Mouse (Mus musculus) stomach, embryonic 15.5 days (tissue): ENCODE data around the gene Olfr370. TPM values are rescaled to one million over a fixed set of nuclear protein-coding genes. Genes with fewer than 3 reads are reported as not detected.
"Not testable (repeated sequence)": the region's sequence is repeated elsewhere in the genome, so short reads cannot be mapped to it uniquely, and the experiment has no call there.

Source experiments
- ATAC-seq: fragments of 200-750 bp; cut with Nextera tagmentation; 2 replicates; pipeline ENCODE4 v1.8.0; 2017; ENCODE audit warnings: low read depth, moderate number of reproducible peaks, moderate TSS enrichment; ENCODE audit not compliant: insufficient read depth, low FRiP score
- H3K27ac ChIP-seq: fragments of 300-500 bp; sonication (generic); 2 replicates; pipeline ENCODE4 v1.5.1; 2015; ENCODE audit warnings: mild to moderate bottlenecking, inconsistent platforms
- H3K27me3 ChIP-seq: fragments of 300-500 bp; sonication (generic); replicated peaks from 2 replicates; pipeline ENCODE4 v1.6.1; 2015; ENCODE audit warnings: inconsistent platforms
- H3K36me3 ChIP-seq: fragments of 300-500 bp; sonication (generic); 2 replicates; pipeline ENCODE4 v1.6.1; 2015; ENCODE audit warnings: inconsistent platforms
- H3K4me1 ChIP-seq: fragments of 300-500 bp; sonication (generic); 2 replicates; pipeline ENCODE4 v1.6.1; 2015; ENCODE audit warnings: inconsistent platforms
- H3K4me2 ChIP-seq: fragments of 300-500 bp; sonication (generic); 2 replicates; pipeline ENCODE4 v1.6.1; 2015; ENCODE audit warnings: mild to moderate bottlenecking, inconsistent platforms
- H3K4me3 ChIP-seq: fragments of 300-500 bp; sonication (generic); replicated peaks from 2 replicates; pipeline ENCODE4 v1.5.1; 2015; ENCODE audit warnings: inconsistent platforms
- H3K9ac ChIP-seq: fragments of 300-500 bp; sonication (generic); 2 replicates; pipeline ENCODE4 v1.6.1; 2015; ENCODE audit warnings: inconsistent platforms
- H3K9me3 ChIP-seq: fragments of 300-500 bp; sonication (generic); 2 replicates; pipeline ENCODE4 v1.6.1; 2016; ENCODE audit warnings: inconsistent platforms
- WGBS: fragments of 180-500 bp; shearing (Covaris S2); methylation state at CpG from one replicate; pipeline ENCODE4 v1.1.7; 2015; 5-methylcytosine and 5-hydroxymethylcytosine counted together
- polyA plus RNA-seq: library from polyadenylated mRNA; unstranded; fragments of >200 nt; fragmentation: Nextera tagmentation; extraction: Ambion mirVana; gene quantifications from 2 replicates; pipeline ENCODE4 v1.2.1, GENCODE M21; 2015

Gene Olfr370
- polyA plus RNA-seq, 1 experiment from 2014 or later = not detected

- Histone ChIP-seq H3K27ac (no peak overlapping the region), H3K9me3 (no peaks in the 10 kb centered on the region), H3K27me3 (no peaks in the 10 kb centered on the region), H3K4me3 (no peak overlapping the region), H3K36me3 (peaks cover 31% of the 10 kb centered on the region), H3K9ac (no peak overlapping the region), H3K4me1 (peaks cover 12% of the 10 kb centered on the region), H3K4me2 (no peak overlapping the region)
- no peak for ATAC-seq
- 79% methylated on average over 5 of the region's 5 CpGs for WGBS
Observed at GRCm38 (mm10) chr8:83568755-83569154, 33.2 kb downstream of the Olfr370 start.

- Histone ChIP-seq H3K27me3 (no peaks in the 10 kb centered on the region), H3K4me3 (no peak overlapping the region), H3K9ac (no peak overlapping the region), H3K27ac (no peak overlapping the region), H3K4me2 (no peak overlapping the region), H3K9me3 (no peaks in the 10 kb centered on the region), H3K36me3 (peaks cover 31% of the 10 kb centered on the region), H3K4me1 (peaks cover 12% of the 10 kb centered on the region)
- WGBS = 75% methylated on average over 4 of the region's 4 CpGs
- no peak for ATAC-seq
Observed at GRCm38 (mm10) chr8:83569165-83569564, 33.6 kb downstream of the Olfr370 start.

GRCm38 (mm10) chr8:83570272-83571000 lies 34.9 kb downstream of the Olfr370 start:
- peaks cover 31% of the 10 kb centered on the region for H3K36me3 ChIP-seq
- no peak overlapping the region for H3K4me3 ChIP-seq
- peaks cover 16% of the 10 kb centered on the region for H3K4me1 ChIP-seq
- H3K9ac ChIP-seq = no peak overlapping the region
- H3K9me3 ChIP-seq = no peaks in the 10 kb centered on the region
- no peak for ATAC-seq
- no peak overlapping the region for H3K4me2 ChIP-seq
- no peaks in the 10 kb centered on the region for H3K27me3 ChIP-seq
- no peak overlapping the region for H3K27ac ChIP-seq
- WGBS = 80% methylated on average over 15 of the region's 15 CpGs

GRCm38 (mm10) chr8:83571001-83571340 lies 35.4 kb downstream of the Olfr370 start:
- not testable (repeated sequence) for H3K4me3 ChIP-seq, ATAC-seq, H3K27ac ChIP-seq, H3K9me3 ChIP-seq, H3K9ac ChIP-seq, H3K27me3 ChIP-seq, H3K4me2 ChIP-seq
- Histone ChIP-seq H3K4me1 (peaks cover 21% of the 10 kb centered on the region), H3K36me3 (peaks cover 31% of the 10 kb centered on the region)
- 88% methylated on average over 6 of the region's 7 CpGs for WGBS

GRCm38 (mm10) chr8:83571791-83572190 lies 36.2 kb downstream of the Olfr370 start:
- H3K9ac ChIP-seq = no peak overlapping the region
- no peaks in the 10 kb centered on the region for H3K9me3 ChIP-seq
- no peak for ATAC-seq
- peaks cover 31% of the 10 kb centered on the region for H3K36me3 ChIP-seq
- 91% methylated on average over 10 of the region's 10 CpGs for WGBS
- H3K4me3 ChIP-seq = no peak overlapping the region
- H3K27ac ChIP-seq = no peak overlapping the region
- H3K27me3 ChIP-seq = no peaks in the 10 kb centered on the region
- H3K4me1 ChIP-seq = peaks cover 27% of the 10 kb centered on the region
- no peak overlapping the region for H3K4me2 ChIP-seq

- H3K4me2 ChIP-seq = no peak overlapping the region
- no peaks in the 10 kb centered on the region for H3K9me3 ChIP-seq
- 83% methylated on average over 5 of the region's 5 CpGs for WGBS
- peaks cover 32% of the 10 kb centered on the region for H3K4me1 ChIP-seq
- H3K4me3 ChIP-seq = no peak overlapping the region
- H3K27ac ChIP-seq = no peak overlapping the region
- H3K36me3 ChIP-seq = peaks cover 31% of the 10 kb centered on the region
- H3K27me3 ChIP-seq = no peaks in the 10 kb centered on the region
- ATAC-seq = no peak
- no peak overlapping the region for H3K9ac ChIP-seq
Observed at GRCm38 (mm10) chr8:83572246-83572812, 36.7 kb downstream of the Olfr370 start.

- no peak overlapping the region for H3K4me3 ChIP-seq
- no peak overlapping the region for H3K27ac ChIP-seq
- H3K36me3 ChIP-seq = peaks cover 31% of the 10 kb centered on the region
- 77% methylated on average over 18 of the region's 18 CpGs for WGBS
- no peak for ATAC-seq
- no peaks in the 10 kb centered on the region for H3K27me3 ChIP-seq
- H3K4me1 ChIP-seq = peaks cover 30% of the 10 kb centered on the region; the same call in 1 of the 2 replicates
- H3K9me3 ChIP-seq = no peaks in the 10 kb centered on the region
- no peak overlapping the region for H3K4me2 ChIP-seq
- H3K9ac ChIP-seq = no peak overlapping the region
Observed at GRCm38 (mm10) chr8:83573140-83573875, 37.7 kb downstream of the Olfr370 start.

- Histone ChIP-seq H3K4me3 (no peak overlapping the region), H3K9ac (no peak overlapping the region), H3K27me3 (no peaks in the 10 kb centered on the region), H3K27ac (no peak overlapping the region), H3K36me3 (peaks cover 31% of the 10 kb centered on the region), H3K4me1 (peaks cover 38% of the 10 kb centered on the region), H3K9me3 (no peaks in the 10 kb centered on the region), H3K4me2 (no peak overlapping the region)
- WGBS = 81% methylated on average over 15 of the region's 15 CpGs
- no peak for ATAC-seq
Observed at GRCm38 (mm10) chr8:83574631-83575315, 39.2 kb downstream of the Olfr370 start.

- Histone ChIP-seq H3K27ac (0 out of 2 replicates have a peak overlapping the region, but pooled peaks have one; percentile 14), H3K36me3 (peaks cover 22% of the 10 kb centered on the region), H3K9me3 (no peaks in the 10 kb centered on the region), H3K4me3 (no peak overlapping the region), H3K4me2 (no peak overlapping the region; the same call in 1 of the 2 replicates), H3K27me3 (no peaks in the 10 kb centered on the region), H3K4me1 (peaks cover 38% of the 10 kb centered on the region), H3K9ac (no peak overlapping the region)
- WGBS = 68% methylated on average over 17 of the region's 17 CpGs
- ATAC-seq = no peak
Observed at GRCm38 (mm10) chr8:83575561-83576515, 40.3 kb downstream of the Olfr370 start.

GRCm38 (mm10) chr8:83576516-83576895 lies 40.9 kb downstream of the Olfr370 start:
- no peak for ATAC-seq
- Histone ChIP-seq H3K4me1 (peaks cover 38% of the 10 kb centered on the region), H3K9ac (no peak overlapping the region), H3K9me3 (no peaks in the 10 kb centered on the region), H3K27ac (0 out of 2 replicates have a peak overlapping the region, but pooled peaks have one; percentile 16), H3K36me3 (peaks cover 19% of the 10 kb centered on the region), H3K4me3 (no peak overlapping the region), H3K27me3 (no peaks in the 10 kb centered on the region), H3K4me2 (no peak overlapping the region)
- WGBS = 52% methylated on average over 3 of the region's 4 CpGs

GRCm38 (mm10) chr8:83576921-83577320 lies 41.3 kb downstream of the Olfr370 start:
- WGBS = 66% methylated on average over 4 of the region's 4 CpGs
- H3K4me2 ChIP-seq = no peak overlapping the region
- H3K4me1 ChIP-seq = peaks cover 38% of the 10 kb centered on the region
- H3K27ac ChIP-seq = peak overlapping the region; percentile 16; the same call in 1 of the 2 replicates
- no peaks in the 10 kb centered on the region for H3K27me3 ChIP-seq
- no peak overlapping the region for H3K9ac ChIP-seq
- no peak overlapping the region for H3K4me3 ChIP-seq
- no peaks in the 10 kb centered on the region for H3K9me3 ChIP-seq
- H3K36me3 ChIP-seq = peaks cover 15% of the 10 kb centered on the region
- no peak for ATAC-seq
